Mouse (Mus musculus): ENCODE results near the gene Samd4.

DNA sequence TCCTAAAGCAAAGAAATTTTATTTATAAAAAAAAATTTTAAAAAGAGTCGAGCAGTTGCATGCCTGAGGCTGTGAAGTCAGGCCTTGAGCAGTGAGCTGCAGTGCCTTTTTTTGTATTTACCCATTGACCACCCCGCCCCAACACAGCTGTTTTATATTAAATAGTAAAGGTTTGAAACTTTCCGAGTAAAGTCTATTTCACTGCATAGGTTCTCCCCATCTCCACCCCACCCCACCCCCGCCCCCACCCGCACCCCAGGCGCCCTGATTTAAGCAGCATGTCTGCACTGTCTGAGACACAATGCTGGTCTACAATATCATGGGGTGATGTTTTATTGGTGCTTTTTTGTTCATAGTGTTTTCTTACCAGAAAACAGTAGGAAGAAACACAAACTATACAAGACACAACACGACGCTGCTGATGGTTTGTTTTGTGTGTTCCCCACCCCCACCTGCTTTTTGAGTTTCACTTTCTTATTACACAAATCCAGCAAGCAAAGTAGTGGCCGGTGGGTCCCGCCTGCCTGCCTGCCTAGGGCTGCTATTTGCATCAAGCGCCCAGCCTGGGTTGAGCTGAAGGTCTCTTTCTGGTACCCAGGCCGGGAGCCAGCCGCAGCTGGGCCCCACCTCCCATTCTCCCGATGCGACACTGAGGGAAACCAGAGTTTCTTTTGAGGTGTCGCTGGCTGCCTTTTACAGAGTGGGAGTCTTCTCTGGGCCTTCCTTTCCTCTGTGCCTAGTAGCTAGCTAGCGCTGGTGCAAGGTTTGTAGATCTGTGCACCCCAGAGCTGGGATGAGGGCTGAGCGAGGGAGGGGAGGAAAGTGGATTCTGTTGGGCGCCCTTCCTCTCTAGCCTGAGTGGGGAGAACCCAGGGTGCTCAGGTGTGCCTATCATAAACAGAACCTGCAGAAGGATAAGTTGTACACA is 221.9 kb downstream of the Samd4 start:
- no peak for TF ChIP-seq CTCF (IDR thresholded peaks at IDR 0.05; ENCODE audit: low read depth, low read length)
- TF ChIP-seq POLR2A (IDR thresholded peaks at IDR 0.05; ENCODE audit: extremely low read depth, insufficient read depth, low read length) = no peak
